ENCODE assay signal across 14 mouse cellular contexts in genomic region chr2:29628763-29629181, GRCm38 (mm10). TPM values are rescaled to one million over a fixed set of nuclear protein-coding genes. Genes with fewer than 3 reads are reported as not detected.
DNase-seq lines count a peak whose midpoint lies in the region; ATAC-seq and TF ChIP-seq lines count a peak whose summit lies in the region.
"Had no signal": no experiment of that assay in that cellular context is flagged by ENCODE, and none has a peak within 500 bp of the region (broad histone marks: within the 10 kb centered on the region; RNA-seq: fewer than 3 reads in every experiment).

No protein-coding gene starts in this region.

- no peak overlapping the region for H3K4me2 ChIP-seq in heart, embryonic 11.5 days
- no peak overlapping the region for H3K4me2 ChIP-seq in intestine, embryonic 16.5 days (ENCODE audit: low read depth, low read length)
- no peak overlapping the region for H3K4me2 ChIP-seq in hindbrain, embryonic 11.5 days (replicated peaks; ENCODE audit: low read depth, low read length)
- H3K4me2 ChIP-seq: heart, embryonic 15.5 days; lung, embryonic 15.5 days; neural tube, embryonic 13.5 days had no signal

- H3K4me1 ChIP-seq in heart, embryonic 11.5 days (ENCODE audit: control insufficient read depth, insufficient read depth, low read length), result peaks cover 63% of the 10 kb centered on the region
- H3K4me1 ChIP-seq in megakaryocyte, embryonic 14.5 days, result peaks cover 95% of the 10 kb centered on the region
- peaks cover 43 to 64% of the 10 kb centered on the region in 2 experiments for H3K4me1 ChIP-seq in ES-E14 (ENCODE audit: control insufficient read depth in 2 of 2, insufficient read depth in 2 of 2, low read length in 2 of 2, poor library complexity in 1 of 2)
- H3K4me1 ChIP-seq in intestine, embryonic 16.5 days (ENCODE audit: control insufficient read depth, insufficient read depth, low read length), result peaks cover 34% of the 10 kb centered on the region
- no peaks in the 10 kb centered on the region for H3K4me1 ChIP-seq in hindbrain, embryonic 11.5 days (replicated peaks; ENCODE audit: control insufficient read depth, insufficient read depth, low read length)

- no peak overlapping the region for H3K4me3 ChIP-seq in heart, embryonic 11.5 days (ENCODE audit: low read depth, low read length)
- H3K4me3 ChIP-seq in megakaryocyte, embryonic 14.5 days (replicated peaks), result peak overlapping the region; percentile 40
- H3K4me3 ChIP-seq in ES-E14 (ENCODE audit: insufficient read depth in 1 of 2, low read depth in 1 of 2, low read length in 2 of 2, poor library complexity in 1 of 2, severe bottlenecking in 1 of 2), result 0 out of 4 replicates have a peak overlapping the region, but pooled peaks of 1 of the 2 experiments have one; percentile 7
- no peak overlapping the region for H3K4me3 ChIP-seq in intestine, embryonic 16.5 days (ENCODE audit: low read length)
- H3K4me3 ChIP-seq in hindbrain, embryonic 11.5 days (ENCODE audit: low read depth, low read length), result no peak overlapping the region
- H3K4me3 ChIP-seq: heart, embryonic 15.5 days; lung, embryonic 15.5 days; neural tube, embryonic 13.5 days had no signal

- ATAC-seq in heart, embryonic 11.5 days (replicated peaks; ENCODE audit: insufficient number of reproducible peaks, low FRiP score, low TSS enrichment), result 0 out of 2 replicates have a peak, but pooled peaks have one; percentile 32
- no peak for ATAC-seq in megakaryocyte, adult 5-6 weeks (ENCODE audit: poor library complexity, severe bottlenecking)
- no peak for ATAC-seq in intestine, embryonic 16.5 days
- ATAC-seq in hindbrain, embryonic 11.5 days (ENCODE audit: low FRiP score), result no peak
- ATAC-seq: forebrain, embryonic 14.5 days had no signal

- no peak for DNase-seq in heart, postnatal 25 days (ENCODE audit: low spot score)
- DNase-seq in ES-E14 (ENCODE audit: low read depth, low spot score), result no peak
- peak; percentile 53 for DNase-seq in thymus, postnatal 25 days
- no peak for DNase-seq in hindbrain, embryonic 11.5 days (ENCODE audit: low spot score)
- DNase-seq: cerebellum, adult 8-10 months; right cerebral cortex, postnatal 4 days had no signal

- peak overlapping the region; percentile 7; the same call in 1 of the 2 replicates for H3K27ac ChIP-seq in heart, embryonic 11.5 days (ENCODE audit: low read depth, low read length)
- H3K27ac ChIP-seq in ES-E14 (ENCODE audit: insufficient read depth, low read depth, low read length, poor library complexity, severe bottlenecking), result peak overlapping the region; percentile 98
- no peak overlapping the region for H3K27ac ChIP-seq in intestine, embryonic 16.5 days (ENCODE audit: low read length)
- H3K27ac ChIP-seq in hindbrain, embryonic 11.5 days (ENCODE audit: low read depth, low read length), result no peak overlapping the region
- H3K27ac ChIP-seq: lung, embryonic 15.5 days; neural tube, embryonic 13.5 days had no signal

- in situ Hi-C loops in ES-E14 (cut with MboI; ENCODE audit: low sequenced_read_pairs in 2 of 2, unreplicated experiment in 2 of 2), result no loop called here

- H3K27me3 ChIP-seq in heart, embryonic 11.5 days (ENCODE audit: control insufficient read depth, insufficient read depth, low read length), result no peaks in the 10 kb centered on the region
- no peaks in the 10 kb centered on the region for H3K27me3 ChIP-seq in megakaryocyte, embryonic 14.5 days (replicated peaks)
- H3K27me3 ChIP-seq in intestine, embryonic 16.5 days (replicated peaks; ENCODE audit: control insufficient read depth, insufficient read depth, low read length), result no peaks in the 10 kb centered on the region
- H3K27me3 ChIP-seq in hindbrain, embryonic 11.5 days (ENCODE audit: control insufficient read depth, insufficient read depth, low read length), result no peaks in the 10 kb centered on the region
- H3K27me3 ChIP-seq: heart, embryonic 15.5 days; lung, embryonic 15.5 days; neural tube, embryonic 13.5 days had no signal

- no peaks in the 10 kb centered on the region for H3K36me3 ChIP-seq in heart, embryonic 11.5 days (ENCODE audit: control insufficient read depth, insufficient read depth, low read length)
- H3K36me3 ChIP-seq in megakaryocyte, embryonic 14.5 days (replicated peaks; ENCODE audit: low read length), result peaks cover 25% of the 10 kb centered on the region
- H3K36me3 ChIP-seq in ES-E14 (ENCODE audit: control insufficient read depth, insufficient read depth, low read length, poor library complexity, severe bottlenecking), result no peaks in the 10 kb centered on the region; the same call in 1 of the 2 replicates
- no peaks in the 10 kb centered on the region for H3K36me3 ChIP-seq in intestine, embryonic 16.5 days (ENCODE audit: control insufficient read depth, insufficient read depth, low read length)
- no peaks in the 10 kb centered on the region for H3K36me3 ChIP-seq in hindbrain, embryonic 11.5 days (ENCODE audit: control insufficient read depth, insufficient read depth, low read length)
- H3K36me3 ChIP-seq: heart, embryonic 15.5 days; lung, embryonic 15.5 days; neural tube, embryonic 13.5 days had no signal

- 72% methylated on average over 5 of the region's 5 CpGs for WGBS in heart, embryonic 11.5 days (ENCODE audit: insufficient replicate concordance)
- WGBS in intestine, embryonic 16.5 days, result 70% methylated on average over 5 of the region's 5 CpGs
- WGBS in hindbrain, embryonic 11.5 days, result 82% methylated on average over 5 of the region's 5 CpGs

- intact Hi-C loops in heart, postnatal 25 days (cut with DNase I), result no loop called here

- H3K9me3 ChIP-seq in heart, embryonic 11.5 days (replicated peaks; ENCODE audit: control insufficient read depth, low read length), result no peaks in the 10 kb centered on the region
- no peaks in the 10 kb centered on the region for H3K9me3 ChIP-seq in megakaryocyte, embryonic 14.5 days
- H3K9me3 ChIP-seq in ES-E14 (ENCODE audit: control insufficient read depth, insufficient read depth, low read depth, low read length), result no peaks in the 10 kb centered on the region
- H3K9me3 ChIP-seq in intestine, embryonic 16.5 days (ENCODE audit: control insufficient read depth, low read length), result no peaks in the 10 kb centered on the region
- H3K9me3 ChIP-seq in hindbrain, embryonic 11.5 days (ENCODE audit: control insufficient read depth, low read length), result no peaks in the 10 kb centered on the region
- H3K9me3 ChIP-seq: heart, embryonic 15.5 days; lung, embryonic 15.5 days; neural tube, embryonic 13.5 days had no signal

- H3K9ac ChIP-seq in heart, embryonic 11.5 days (ENCODE audit: low read depth, low read length), result 0 out of 2 replicates have a peak overlapping the region, but pooled peaks have one; percentile 34
- peak overlapping the region; percentile 32; the same call in 1 of the 2 replicates for H3K9ac ChIP-seq in ES-E14 (ENCODE audit: insufficient read depth, low read depth, low read length, poor library complexity, severe bottlenecking)
- no peak overlapping the region for H3K9ac ChIP-seq in intestine, embryonic 16.5 days (ENCODE audit: low read depth, low read length)
- no peak overlapping the region for H3K9ac ChIP-seq in hindbrain, embryonic 11.5 days (ENCODE audit: low read depth, low read length)
- H3K9ac ChIP-seq: heart, embryonic 15.5 days; lung, embryonic 15.5 days; neural tube, embryonic 13.5 days had no signal

TF ChIP-seq in ES-E14, 5 proteins besides CTCF, POLR2A, EP300 and RAD21:
- TF ChIP-seq ZC3H11A (IDR thresholded peaks at IDR 0.05; ENCODE audit: borderline replicate concordance, low read depth, low read length) (no peak), CHD2 (IDR thresholded peaks at IDR 0.05; ENCODE audit: low read depth, low read length) (no peak), HCFC1 (IDR thresholded peaks at IDR 0.05; ENCODE audit: borderline replicate concordance, insufficient read depth, low read length) (no peak)

RNA-seq across cellular contexts. Expression of gene Rapgef1, which starts 9.3 kb away (rescaled TPM):
- 9.1 and 9.8 TPM in 2 replicates for polyA plus RNA-seq in heart, embryonic 11.5 days (2014; fragmentation: Nextera tagmentation; extraction: Ambion mirVana)
- 10 to 100 TPM; 85.1 to 94.1 TPM for total RNA-seq in heart, postnatal 25 days (2021)
- 13.8 and 14.5 TPM in 2 replicates for polyA plus RNA-seq in megakaryocyte, embryonic 14.5 days (2012; ENCODE audit: insufficient read depth, low replicate concordance)
- total RNA-seq in megakaryocyte, adult 5-6 weeks (2015), result 20.1 and 20.2 TPM in 2 replicates
- total RNA-seq in megakaryocyte, adult 5-6 weeks (2017), result 22.7 and 22.8 TPM in 2 replicates
- total RNA-seq in ES-E14 (2012; rRNA removed), result 48.5 and 54.6 TPM in 2 replicates
- 7.9 and 8.1 TPM in 2 replicates for polyA plus RNA-seq in intestine, embryonic 16.5 days (2015; fragmentation: Nextera tagmentation; extraction: Ambion mirVana)
- 13.3 and 14.3 TPM in 2 replicates for polyA plus RNA-seq in hindbrain, embryonic 11.5 days (2014; fragmentation: Nextera tagmentation; extraction: Ambion mirVana)

Comparison
In these comparisons a context has a peak if more than half of its experiments do, and no peak if none do; other contexts are left out.
1. H3K27ac ChIP-seq: peak in heart, embryonic 11.5 days (single experiment) and ES-E14 (single experiment); none in intestine, embryonic 16.5 days (single experiment) and hindbrain, embryonic 11.5 days (single experiment).
2. H3K9ac ChIP-seq: peak in heart, embryonic 11.5 days (single experiment) and ES-E14 (single experiment); none in intestine, embryonic 16.5 days (single experiment) and hindbrain, embryonic 11.5 days (single experiment).